Mouse (Mus musculus): ENCODE data around the gene Eno3.

GRCm38 (mm10) chr11:70702781-70703180, 45.8 kb downstream of the Eno3 start:
- TF ChIP-seq CTCF (IDR thresholded peaks at IDR 0.05; ENCODE audit: insufficient read depth, low read length) = no peak
- TF ChIP-seq POLR2A (IDR thresholded peaks at IDR 0.05; ENCODE audit: borderline replicate concordance, extremely low read depth, low read depth, low read length) = no peak
